Mouse (Mus musculus) layer of hippocampus, adult 9-11 months (tissue): ENCODE results near the gene Dcaf12l1.
A peak's percentile ranks its signal among the peaks of the same experiment; 100 is the strongest.
"Not testable (repeated sequence)": the region's sequence is repeated elsewhere in the genome, so short reads cannot be mapped to it uniquely, and the experiment has no call there.

Source experiments
- DNase-seq: peaks from one replicate; pipeline ENCODE4 v3.0.0; 2022

The Dcaf12l1 gene

DNA sequence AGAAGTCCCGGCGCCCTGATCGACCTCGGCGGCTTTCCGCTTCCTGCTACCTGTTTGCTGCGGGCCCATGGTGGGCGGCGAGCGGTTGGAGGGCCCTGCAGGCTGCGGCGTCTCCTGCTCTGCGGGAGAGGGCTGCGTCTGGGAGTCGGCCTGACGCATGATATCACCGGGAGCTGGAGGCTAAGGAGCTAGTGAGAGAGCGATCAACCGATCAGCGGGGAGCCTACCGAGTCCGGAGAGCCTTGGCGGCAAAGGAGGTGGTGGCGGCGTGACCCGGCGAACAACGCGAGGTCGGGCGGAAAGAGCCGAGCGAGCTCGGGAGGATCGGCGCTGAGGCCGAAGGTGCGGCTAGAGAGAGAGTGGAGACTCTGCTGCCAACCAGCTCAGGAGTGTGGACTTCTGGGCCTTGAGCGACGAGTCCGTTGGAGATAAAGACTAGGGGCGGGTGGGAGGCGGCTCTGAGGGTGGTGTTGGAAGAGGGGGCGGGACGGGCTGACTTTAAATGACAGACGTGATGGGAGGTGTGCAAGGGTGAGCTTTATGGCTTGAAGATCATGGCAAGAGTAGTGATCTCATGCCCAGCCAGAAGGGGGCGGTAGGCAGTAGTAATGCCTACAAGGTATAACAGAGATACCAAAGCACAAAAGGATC lies at the start of gene Dcaf12l1:
Gene Dcaf12l1 (minus strand): TSS at position 437 of the 651 bp plus-strand sequence.
- DNase-seq: peak; percentile 54

DNA sequence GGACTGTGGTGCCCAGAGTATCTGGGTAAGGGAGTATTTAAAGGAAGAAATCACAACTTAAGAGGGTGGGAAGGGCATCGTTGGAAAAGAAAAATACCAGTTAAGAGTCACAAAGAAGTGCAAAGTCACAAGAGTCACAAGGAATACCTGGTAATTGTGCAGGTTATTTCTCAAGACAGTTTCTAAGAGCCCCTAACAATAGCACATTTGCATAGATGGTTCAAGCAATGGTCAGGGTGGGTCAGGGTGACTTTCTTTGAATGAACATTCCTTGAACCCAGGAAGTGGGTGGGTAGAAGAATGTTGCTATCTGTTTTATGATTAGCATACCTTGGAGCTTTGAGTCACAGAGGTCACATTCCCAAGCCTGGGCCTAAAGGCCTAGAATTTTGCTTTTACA lies 19.4 kb upstream of the Dcaf12l1 start:
- DNase-seq: not testable (repeated sequence)

DNA sequence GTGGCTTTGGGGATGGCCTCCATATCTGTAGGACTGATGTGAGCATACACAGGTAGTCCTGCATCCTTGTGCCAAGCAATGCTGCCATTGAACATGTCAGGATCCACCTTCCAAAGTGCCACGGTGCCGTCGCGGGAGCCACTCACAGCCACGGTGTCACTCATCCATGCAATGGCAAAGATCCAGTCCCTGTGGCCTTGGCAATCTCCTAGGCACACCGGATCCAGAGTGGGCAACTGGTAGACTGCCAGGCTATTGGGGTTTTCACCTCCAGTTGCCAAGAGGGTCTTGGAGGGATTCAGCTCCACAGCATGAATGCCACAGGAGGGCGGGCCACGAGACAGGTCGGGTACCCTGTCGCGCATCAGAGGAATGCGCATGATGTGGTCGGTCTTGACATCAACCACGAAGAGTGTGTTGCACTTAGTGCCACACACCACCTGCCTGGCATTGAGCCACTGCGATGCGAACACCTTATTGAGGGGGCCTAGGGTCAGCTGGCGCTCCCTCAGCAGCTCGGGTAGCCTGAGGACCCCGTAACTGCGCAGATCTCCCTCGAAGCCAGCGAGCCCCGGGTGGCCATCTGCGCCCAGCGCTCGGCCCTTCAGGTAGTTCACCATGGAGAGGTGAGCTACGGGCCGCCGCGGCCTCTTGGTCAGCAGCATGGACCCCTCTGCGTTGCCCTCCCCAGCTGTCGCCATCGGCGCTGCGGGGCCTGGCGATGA lies 799 bp downstream of the Dcaf12l1 start:
- DNase-seq: peak; percentile 2
